Mouse (Mus musculus) Patski (cell line): ENCODE measurements around the gene Umps. TPM values are rescaled to one million over a fixed set of nuclear protein-coding genes. Genes with fewer than 3 reads are reported as not detected.

ENCODE experiments used
- ATAC-seq: fragments of 100-300 bp; one replicate; pipeline ENCODE4 v1.8.0; 2021
- CTCF ChIA-PET: fragments of 350-600 bp; sonication (Branson Sonifier 250); formaldehyde crosslinking; loops from one replicate; lab custom pipeline; 2022; ENCODE audit warnings: inconsistent platforms; lab: Charles Lee
- POLR2A ChIA-PET: fragments of 350-600 bp; sonication (Branson Sonifier 250); formaldehyde crosslinking; loops from one replicate; lab custom pipeline; 2022; ENCODE audit warnings: antibody characterized with exemption, inconsistent platforms; lab: Charles Lee
- DNase-seq: peaks from one replicate; pipeline ENCODE4 v3.0.0-alpha.2; 2011; ENCODE audit warnings: low read depth, low spot score
- H3K27me3 ChIP-seq: fragments of 371-371 bp; one replicate; pipeline ENCODE4 v1.5.1; 2021
- CTCF ChIP-seq: fragments of 100-300 bp; IDR thresholded peaks from one replicate; pipeline ENCODE4 v1.5.1; 2021
- in situ Hi-C: fragments of 300-500 bp; cut with MboI; formaldehyde crosslinking; loops from 3 replicates; pipeline ENCODE4 v1.11.1; 2018; ENCODE audit warnings: low pct_unique_long_range_greater_than_20kb, mixed read lengths
- polyA plus RNA-seq: library from polyadenylated mRNA; unstranded; gene quantifications from one replicate; pipeline ENCODE4 v1.2.3, GENCODE M21; 2021

The Umps gene
- 45.3 TPM for polyA plus RNA-seq

DNA sequence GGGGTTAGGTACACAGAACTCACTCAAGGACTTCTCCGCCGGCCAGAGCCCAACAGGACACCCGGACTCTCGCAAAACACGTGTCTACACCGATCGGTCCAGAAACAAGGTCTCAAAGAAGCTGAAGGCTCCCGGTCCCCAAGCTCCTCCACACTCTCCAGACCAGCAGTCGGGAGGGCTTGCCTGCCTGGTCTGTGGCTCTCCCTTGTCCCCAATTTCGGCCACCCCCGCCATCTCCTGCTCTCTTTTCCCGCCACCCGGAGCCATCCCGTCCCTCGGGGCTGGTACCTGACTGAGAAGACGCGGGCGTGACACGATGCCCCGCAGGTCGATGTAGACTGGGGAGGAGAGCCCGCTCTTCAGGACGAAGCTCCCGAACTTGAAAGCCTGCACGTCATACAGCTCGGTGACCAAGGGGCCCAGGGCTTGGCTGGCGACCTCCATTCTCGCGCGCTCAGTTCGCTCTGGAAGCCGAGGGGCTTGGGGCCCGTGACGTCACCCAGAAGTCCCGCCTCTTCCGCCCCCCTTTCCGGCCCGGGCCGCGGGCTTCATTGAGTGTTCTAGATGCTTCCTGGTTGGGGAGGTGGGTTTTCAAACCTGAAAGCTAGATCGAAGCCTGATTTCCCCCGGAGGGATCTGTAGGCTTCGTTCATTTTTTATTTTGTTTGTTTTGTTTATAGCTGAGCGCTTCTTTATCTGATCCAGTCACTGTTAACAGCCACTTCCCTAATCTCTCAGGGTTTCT lies at the start of gene Umps:
Gene Umps (minus strand): TSS at position 501 of the 745 bp plus-strand sequence.
- no peak for DNase-seq
- peak; percentile 60 for ATAC-seq
- in situ Hi-C loops, result no loop called here
- ChIA-PET POLR2A (no interaction called here), CTCF (interaction anchor here (1.4 kb wide), 1 partner anchor 21 kb away, joined by 3 read pairs; no protein-coding TSS in a partner anchor)
- TF ChIP-seq CTCF, result no peak
- H3K27me3 ChIP-seq, result no peaks in the 10 kb centered on the region

DNA sequence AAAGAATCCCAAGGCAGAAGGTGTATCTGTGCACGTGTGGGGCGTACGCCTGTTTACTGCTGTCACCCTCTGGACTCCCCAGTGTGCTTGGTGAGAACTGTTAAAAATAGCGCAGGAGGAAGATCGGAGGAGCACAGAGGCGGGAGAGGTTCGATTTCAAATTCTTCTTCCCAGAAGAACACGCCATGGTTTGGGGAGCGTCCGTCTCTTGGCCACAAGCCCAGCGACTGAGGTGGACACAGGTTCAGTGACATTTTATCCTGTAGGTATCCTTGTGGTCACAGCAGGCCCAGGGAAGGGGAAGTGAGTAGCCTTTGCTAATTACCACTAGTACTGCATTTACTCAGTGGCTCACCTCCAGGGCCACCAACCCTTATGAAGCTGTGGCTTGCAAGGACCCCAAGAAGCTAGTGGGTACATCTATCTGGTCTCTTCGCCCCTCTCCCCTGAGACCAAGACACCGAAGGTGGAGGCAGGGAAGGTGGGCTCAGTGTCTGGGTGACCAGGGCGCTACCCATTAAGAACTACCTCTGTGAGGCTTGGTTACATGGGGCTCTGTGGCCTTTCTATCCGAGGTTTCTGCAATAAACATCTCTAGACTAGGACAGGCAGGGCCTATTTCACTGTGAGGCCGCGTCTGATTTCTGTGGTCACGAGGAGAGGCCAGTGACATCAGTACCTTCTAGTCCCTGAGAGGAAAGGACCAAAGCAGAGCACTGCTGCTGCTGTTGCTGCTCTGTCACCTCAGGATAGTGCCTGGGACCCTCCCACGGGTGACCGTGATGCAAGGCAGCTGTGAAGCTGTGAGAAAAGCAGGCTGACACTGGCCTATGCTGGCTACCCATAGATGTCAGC lies 45.4 kb upstream of the Umps start:
- CTCF ChIA-PET, result no interaction called here
- POLR2A ChIA-PET, result no interaction called here
- in situ Hi-C loops, result no loop called here
- DNase-seq (no peak), ATAC-seq (no peak)
- TF ChIP-seq CTCF, result no peak
- no peaks in the 10 kb centered on the region for H3K27me3 ChIP-seq

DNA sequence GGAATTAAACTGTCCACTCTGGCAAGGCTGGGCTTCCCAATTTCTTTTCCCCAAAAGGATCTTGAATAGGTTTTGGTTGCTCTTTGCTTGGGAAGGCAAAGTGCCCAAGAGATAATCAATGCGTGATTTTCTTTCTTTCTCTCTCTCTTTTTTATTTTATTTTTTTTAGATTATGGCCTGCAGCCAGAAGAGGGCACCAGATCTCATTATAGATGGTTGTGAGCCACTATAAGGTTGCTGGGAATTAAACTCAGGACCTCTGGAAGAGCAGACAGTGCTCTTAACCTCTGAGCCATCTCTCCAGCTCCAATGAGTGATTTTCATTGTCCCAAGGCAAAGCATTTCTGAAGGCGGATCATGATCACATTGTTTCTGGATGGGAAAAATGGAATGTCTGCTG lies 42.7 kb upstream of the Umps start:
- H3K27me3 ChIP-seq, result no peaks in the 10 kb centered on the region
- ChIA-PET CTCF (interaction anchor here (1.6 to 2.3 kb wide), 2 partner anchors 8 to 9 kb away, joined by 5 to 6 read pairs; no protein-coding TSS in a partner anchor), POLR2A (no interaction called here)
- ATAC-seq (no peak), DNase-seq (no peak)
- no peak for TF ChIP-seq CTCF
- in situ Hi-C loops, result no loop called here

DNA sequence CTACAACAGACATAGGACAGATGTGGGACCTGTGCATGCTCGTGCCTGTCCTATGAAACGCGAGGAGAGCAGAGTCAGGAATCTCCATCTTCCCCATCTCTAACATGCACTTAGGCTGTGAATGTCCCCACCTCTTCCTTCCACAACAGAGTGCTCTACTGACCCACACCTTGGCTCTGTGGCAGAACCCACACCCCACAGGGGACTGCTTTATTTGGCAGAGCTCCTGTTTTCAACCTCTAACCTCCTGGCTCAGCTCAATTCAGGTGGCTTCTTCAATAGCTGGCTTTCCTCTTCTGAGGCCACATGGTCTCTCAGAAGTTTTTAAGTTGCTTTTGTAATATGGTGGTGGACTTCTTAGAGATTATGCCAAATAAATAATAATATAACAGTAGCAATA lies 39.1 kb upstream of the Umps start:
- in situ Hi-C loops, result no loop called here
- CTCF ChIA-PET, result no interaction called here
- no peak for TF ChIP-seq CTCF
- H3K27me3 ChIP-seq, result no peaks in the 10 kb centered on the region
- DNase-seq, result no peak
- ATAC-seq, result no peak
- POLR2A ChIA-PET, result no interaction called here

DNA sequence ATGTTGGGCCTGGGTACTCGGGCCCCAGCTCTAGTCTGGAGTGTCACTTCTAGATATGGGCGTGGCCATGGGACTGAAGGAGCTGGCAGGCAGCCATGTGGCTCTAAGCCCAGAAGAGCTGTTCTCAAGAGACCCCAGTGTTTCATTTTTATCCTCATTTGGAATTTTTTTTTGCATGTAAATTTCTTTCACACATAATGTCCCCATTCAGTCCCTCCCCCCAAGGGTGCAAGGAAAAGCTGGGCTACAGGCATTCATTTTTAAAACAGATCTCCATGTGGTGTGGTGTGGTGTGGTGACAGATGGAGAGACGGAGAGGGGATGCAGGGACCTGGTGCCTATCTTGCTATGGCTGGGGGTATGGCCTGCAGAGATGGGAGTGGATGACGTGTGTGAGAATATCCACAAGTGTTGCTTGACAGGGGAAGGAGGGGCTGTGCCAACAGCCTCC lies 37.3 kb upstream of the Umps start:
- in situ Hi-C loops, result no loop called here
- POLR2A ChIA-PET, result no interaction called here
- CTCF ChIA-PET, result no interaction called here
- no peak for DNase-seq
- no peak for ATAC-seq
- no peaks in the 10 kb centered on the region for H3K27me3 ChIP-seq
- TF ChIP-seq CTCF, result no peak

DNA sequence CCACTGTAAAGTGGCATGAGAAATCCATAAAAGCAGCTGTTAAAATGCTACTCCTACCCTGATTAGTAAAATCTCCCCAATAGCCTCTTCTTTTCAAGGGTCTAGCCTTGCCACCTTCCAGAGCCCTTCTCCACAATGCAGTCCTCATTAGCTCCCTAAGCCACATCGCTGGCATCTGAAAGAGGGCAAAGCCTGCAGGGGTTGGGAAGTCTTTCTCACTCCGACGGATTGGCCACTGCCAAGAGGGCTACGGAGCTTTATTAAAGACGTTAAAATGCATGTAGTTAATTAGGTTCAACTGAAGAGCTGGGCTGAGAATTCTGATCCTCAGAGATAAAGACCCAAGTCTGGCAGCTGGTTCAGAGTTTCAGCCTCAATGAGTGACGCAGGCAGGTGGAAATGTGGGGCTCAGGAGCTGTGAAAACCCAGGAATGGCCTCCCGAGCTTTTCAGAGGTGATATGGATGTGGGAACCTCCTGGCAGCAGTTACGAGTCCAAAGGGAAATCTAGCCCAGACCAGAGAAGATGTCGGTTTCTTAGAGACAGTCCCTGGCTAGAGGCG lies 36.8 kb upstream of the Umps start:
- ChIA-PET POLR2A (no interaction called here), CTCF (no interaction called here)
- ATAC-seq (no peak), DNase-seq (no peak)
- in situ Hi-C loops, result no loop called here
- no peak for TF ChIP-seq CTCF
- no peaks in the 10 kb centered on the region for H3K27me3 ChIP-seq

DNA sequence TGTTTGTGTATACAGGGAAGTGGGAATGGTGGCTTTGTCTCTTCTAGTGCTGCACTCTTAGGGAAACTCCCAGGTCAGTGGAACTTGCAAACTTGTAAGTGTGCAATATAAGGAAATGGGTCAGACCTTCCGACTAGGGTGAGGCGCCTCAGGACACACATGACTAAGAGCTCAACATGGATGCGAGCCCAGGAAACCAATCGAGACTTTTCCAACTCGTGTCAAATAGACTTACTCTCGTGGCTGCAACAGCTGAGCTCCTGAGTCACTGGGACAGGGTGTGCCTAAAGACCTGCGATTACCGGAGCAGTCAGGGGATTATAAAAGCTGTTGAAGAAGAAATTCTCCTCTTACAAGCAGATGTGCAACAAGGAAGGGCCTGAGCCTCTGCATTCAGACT lies 33.9 kb upstream of the Umps start:
- ChIA-PET CTCF (interaction anchor here (1.0 to 2.4 kb wide), 6 partner anchors 9 to 180 kb away, joined by 3 to 25 read pairs (median 4); no protein-coding TSS in a partner anchor), POLR2A (interaction anchor here (1.6 kb wide), 1 partner anchor 114 kb away, joined by 7 read pairs; no protein-coding TSS in a partner anchor)
- H3K27me3 ChIP-seq, result no peaks in the 10 kb centered on the region
- DNase-seq, result peak; percentile 47
- peak; percentile 47 for ATAC-seq
- no peak for TF ChIP-seq CTCF
- in situ Hi-C loops, result no loop called here

DNA sequence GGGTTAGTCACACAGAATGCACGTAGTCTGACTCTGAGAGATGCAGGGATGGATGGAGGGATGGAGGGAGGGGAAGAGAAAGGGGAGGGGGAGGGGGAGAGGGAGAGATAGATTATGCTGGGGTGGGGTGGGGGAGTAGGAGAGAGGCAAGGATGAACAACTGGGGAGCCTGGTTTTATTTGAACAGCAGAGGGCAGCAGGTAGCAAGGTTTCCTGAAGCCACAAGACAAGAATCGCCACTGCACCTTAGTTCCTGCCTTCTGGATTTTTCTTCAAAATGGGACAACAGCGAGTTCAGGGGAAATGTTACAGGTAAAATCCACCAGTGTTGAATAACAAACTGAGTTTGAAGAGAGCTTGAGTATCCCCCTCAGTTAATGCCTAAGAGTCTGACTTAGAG lies 32.5 kb upstream of the Umps start:
- CTCF ChIA-PET, result interaction anchor here (0.8 to 2.4 kb wide), 6 partner anchors 10 to 179 kb away, joined by 3 to 25 read pairs (median 6); no protein-coding TSS in a partner anchor
- POLR2A ChIA-PET, result interaction anchor here (0.6 to 1.6 kb wide), 2 partner anchors 59 to 115 kb away, joined by 3 to 7 read pairs; no protein-coding TSS in a partner anchor
- in situ Hi-C loops, result no loop called here
- H3K27me3 ChIP-seq, result no peaks in the 10 kb centered on the region
- ATAC-seq, result no peak
- TF ChIP-seq CTCF, result peak; percentile 66
- DNase-seq, result no peak

DNA sequence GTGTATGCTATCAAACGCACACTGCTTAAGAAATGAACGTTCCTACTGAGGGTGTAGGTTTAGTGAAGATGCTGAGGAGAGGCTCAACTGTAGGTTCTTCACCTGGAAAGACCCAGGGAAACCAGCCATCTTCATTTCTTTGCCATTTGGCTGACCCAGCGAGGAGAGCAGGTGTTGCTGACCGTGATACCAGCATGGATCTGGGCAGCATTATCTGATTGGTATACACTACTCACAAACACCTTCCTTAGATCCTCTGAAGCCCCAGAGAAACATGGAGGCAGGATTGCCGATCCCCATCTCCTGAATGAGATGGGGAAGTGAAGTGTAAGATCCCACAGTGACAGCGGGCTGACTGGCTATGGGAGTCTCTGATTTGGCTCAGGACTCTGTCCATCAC lies 31.2 kb upstream of the Umps start:
- in situ Hi-C loops, result no loop called here
- POLR2A ChIA-PET, result no interaction called here
- TF ChIP-seq CTCF, result no peak
- ATAC-seq, result no peak
- DNase-seq, result no peak
- H3K27me3 ChIP-seq, result no peaks in the 10 kb centered on the region
- CTCF ChIA-PET, result interaction anchor here (1.9 kb wide), 1 partner anchor 127 kb away, joined by 4 read pairs; no protein-coding TSS in a partner anchor

DNA sequence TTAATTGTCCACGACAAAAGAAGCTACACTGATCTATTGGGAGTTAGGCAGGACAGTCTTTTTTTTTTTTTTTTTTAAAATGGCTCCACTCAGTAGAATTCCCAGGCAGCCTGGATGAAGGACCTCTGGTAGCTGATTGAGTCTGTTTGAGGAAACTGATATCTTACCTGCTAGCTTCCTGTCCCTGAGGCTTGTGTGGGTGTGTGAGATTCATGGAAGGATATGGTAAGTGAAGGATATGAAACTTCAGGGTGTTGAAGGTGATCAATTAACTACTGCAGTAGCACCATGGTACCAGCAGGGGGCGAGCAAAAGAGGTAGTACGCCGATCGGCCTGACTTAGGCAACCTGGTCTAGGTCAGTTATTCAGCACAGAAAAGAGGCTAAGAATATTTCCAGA lies 29.2 kb upstream of the Umps start:
- in situ Hi-C loops, result no loop called here
- POLR2A ChIA-PET, result no interaction called here
- no peak for ATAC-seq
- H3K27me3 ChIP-seq, result no peaks in the 10 kb centered on the region
- TF ChIP-seq CTCF, result peak; percentile 88
- no peak for DNase-seq
- CTCF ChIA-PET, result interaction anchor here (0.6 to 3.2 kb wide), 6 partner anchors 10 to 175 kb away, joined by 3 to 17 read pairs (median 4); no protein-coding TSS in a partner anchor
